Mouse (Mus musculus) heart, postnatal 0 days (tissue): Measurements from ENCODE around the gene Lrp1.

Source experiments
- CTCF ChIP-seq: IDR thresholded peaks from 2 replicates; pipeline ENCODE4 v1.5.1; 2016; ENCODE audit warnings: antibody characterized with exemption, control low read depth, low read depth
- EP300 ChIP-seq: IDR thresholded peaks from 2 replicates; pipeline ENCODE4 v1.6.1; 2016; ENCODE audit warnings: antibody characterized with exemption, low read depth

- TF ChIP-seq CTCF (no peak), EP300 (no peak)
Measured at GRCm38 (mm10) chr10:127617294-127617693, 3.7 kb downstream of the Lrp1 start.
